Mouse (Mus musculus) thymus, adult 2 months (tissue): Measurements from ENCODE around the gene Chd5. TPM values are rescaled to one million over a fixed set of nuclear protein-coding genes. Genes with fewer than 3 reads are reported as not detected.

Experiments
- DNase-seq: peaks from one replicate; pipeline ENCODE4 v3.0.0; 2021
- H3K27ac ChIP-seq: fragments of 200-500 bp; 2 replicates; pipeline ENCODE4 v1.5.1; 2012; ENCODE audit warnings: low read length, control low read depth; ENCODE audit not compliant: control insufficient read depth, insufficient read depth
- H3K27me3 ChIP-seq: fragments of 200-500 bp; 2 replicates; pipeline ENCODE4 v1.6.1; 2012; ENCODE audit warnings: mild to moderate bottlenecking, low read length, moderate library complexity, mixed read lengths; ENCODE audit not compliant: control insufficient read depth, insufficient read depth
- H3K36me3 ChIP-seq: fragments of 200-500 bp; 2 replicates; pipeline ENCODE4 v1.6.1; 2012; ENCODE audit warnings: mild to moderate bottlenecking, low read length, moderate library complexity; ENCODE audit not compliant: control insufficient read depth, insufficient read depth
- H3K4me1 ChIP-seq: fragments of 200-500 bp; replicated peaks from 2 replicates; pipeline ENCODE4 v1.6.1; 2012; ENCODE audit warnings: low read length; ENCODE audit not compliant: control insufficient read depth, insufficient read depth
- H3K4me3 ChIP-seq: fragments of 200-500 bp; 2 replicates; pipeline ENCODE4 v1.5.1; 2012; ENCODE audit warnings: mild to moderate bottlenecking, low read length, control low read depth, moderate library complexity; ENCODE audit not compliant: control insufficient read depth, insufficient read depth
- CTCF ChIP-seq: fragments of 200-500 bp; IDR thresholded peaks from 2 replicates; pipeline ENCODE4 v1.5.1; 2012; ENCODE audit warnings: mild to moderate bottlenecking, control low read depth, low read length, moderate library complexity, borderline replicate concordance; ENCODE audit not compliant: control insufficient read depth, poor library complexity, insufficient read depth; ENCODE audit errors: extremely low read depth
- POLR2A ChIP-seq: fragments of 200-500 bp; IDR thresholded peaks from 2 replicates; pipeline ENCODE4 v1.6.1; 2012; ENCODE audit warnings: mild to moderate bottlenecking, low read length, control low read depth, moderate library complexity; ENCODE audit not compliant: control insufficient read depth, poor library complexity, insufficient read depth; ENCODE audit errors: extremely low read depth
- WGBS: fragments of 180-500 bp; shearing (Covaris S2); methylation state at CpG from one replicate; pipeline ENCODE4 v1.1.7; 2018; 5-methylcytosine and 5-hydroxymethylcytosine counted together
- polyA plus RNA-seq: library from polyadenylated mRNA; depleted of rRNA; stranded (reverse); fragments of >200 nt; gene quantifications from 2 replicates; pipeline ENCODE4 v1.2.3, GENCODE M21; 2012; rRNA removed

The Chd5 gene
- polyA plus RNA-seq: 0.11 and 0.16 TPM in 2 replicates

GRCm38 (mm10) chr4:152338419-152339292, at the start of gene Chd5:
Gene Chd5, plus strand, starts transcription at chr4:152338651.
- H3K4me1 ChIP-seq: peaks cover 7% of the 10 kb centered on the region; the same call in 1 of the 2 replicates
- TF ChIP-seq CTCF (no peak), POLR2A (no peak)
- no peak within 1 kb of the TSS for H3K4me3 ChIP-seq
- no peak within 1 kb of the TSS for H3K27ac ChIP-seq
- H3K36me3 ChIP-seq: peaks cover 6% of the 10 kb centered on the region
- peaks cover 16% of the 10 kb centered on the region for H3K27me3 ChIP-seq
- WGBS: 6% methylated on average over 108 of the region's 120 CpGs
- no peak for DNase-seq

- peaks cover 9% of the 10 kb centered on the region for H3K4me1 ChIP-seq
- no peak overlapping the region for H3K4me3 ChIP-seq
- no peak for DNase-seq
- WGBS: 2% methylated on average over 39 of the region's 39 CpGs
- H3K27ac ChIP-seq: no peak overlapping the region
- no peak for TF ChIP-seq POLR2A
- no peak for TF ChIP-seq CTCF
- no peaks in the 10 kb centered on the region; the same call in 1 of the 2 replicates for H3K27me3 ChIP-seq
- H3K36me3 ChIP-seq: no peaks in the 10 kb centered on the region
These were observed 48.1 kb upstream of the Chd5 start for GRCm38 (mm10) chr4:152290385-152290784.

GRCm38 (mm10) chr4:152290991-152291390, 47.5 kb upstream of the Chd5 start:
- Histone ChIP-seq H3K27me3 (no peaks in the 10 kb centered on the region; the same call in 1 of the 2 replicates), H3K4me1 (peaks cover 13% of the 10 kb centered on the region), H3K36me3 (no peaks in the 10 kb centered on the region), H3K4me3 (no peak overlapping the region), H3K27ac (no peak overlapping the region)
- TF ChIP-seq CTCF: no peak
- no peak for TF ChIP-seq POLR2A
- DNase-seq: no peak
- 23% methylated on average over 11 of the region's 11 CpGs for WGBS

GRCm38 (mm10) chr4:152291562-152291961, 46.9 kb upstream of the Chd5 start, which contains the start of gene Hes3:
Gene Hes3, minus strand, starts transcription at chr4:152291662.
- no peaks in the 10 kb centered on the region for H3K36me3 ChIP-seq
- H3K4me3 ChIP-seq: no peak within 1 kb of the TSS
- WGBS: 50% methylated on average over 6 of the region's 6 CpGs
- no peak for TF ChIP-seq POLR2A
- no peak within 1 kb of the TSS for H3K27ac ChIP-seq
- peaks cover 11% of the 10 kb centered on the region for H3K4me1 ChIP-seq
- no peak for DNase-seq
- no peaks in the 10 kb centered on the region; the same call in 1 of the 2 replicates for H3K27me3 ChIP-seq

- no peak for TF ChIP-seq CTCF
- no peak for TF ChIP-seq POLR2A
- 58% methylated on average over 12 of the region's 12 CpGs for WGBS
- no peaks in the 10 kb centered on the region for H3K36me3 ChIP-seq
- no peak for DNase-seq
- no peak overlapping the region for H3K4me3 ChIP-seq
- H3K27ac ChIP-seq: no peak overlapping the region
- peaks cover 9% of the 10 kb centered on the region for H3K4me1 ChIP-seq
- H3K27me3 ChIP-seq: no peaks in the 10 kb centered on the region; the same call in 1 of the 2 replicates
These were observed 46.2 kb upstream of the Chd5 start for GRCm38 (mm10) chr4:152292102-152292765.

- H3K4me3 ChIP-seq: no peak overlapping the region
- no peaks in the 10 kb centered on the region; the same call in 1 of the 2 replicates for H3K27me3 ChIP-seq
- H3K4me1 ChIP-seq: peaks cover 19% of the 10 kb centered on the region
- DNase-seq: no peak
- no peak overlapping the region for H3K27ac ChIP-seq
- H3K36me3 ChIP-seq: no peaks in the 10 kb centered on the region
- TF ChIP-seq POLR2A (no peak), CTCF (no peak)
- WGBS: 51% methylated on average over 10 of the region's 10 CpGs
These were observed 44.1 kb upstream of the Chd5 start for GRCm38 (mm10) chr4:152294188-152294929.
